Mouse (Mus musculus) liver, embryonic 14.5 days (tissue): ENCODE results near the gene Grcc10. TPM values are rescaled to one million over a fixed set of nuclear protein-coding genes. Genes with fewer than 3 reads are reported as not detected.

Experiments used
- ATAC-seq: fragments of 200-750 bp; cut with Nextera tagmentation; 2 replicates; pipeline ENCODE4 v1.8.0; 2017; ENCODE audit warnings: moderate number of reproducible peaks, mild to moderate bottlenecking, moderate library complexity; ENCODE audit not compliant: insufficient read depth
- DNase-seq, 3 experiments: peaks; one replicate each; pipeline ENCODE4 v3.0.0-alpha.2; 2012 to 2013; ENCODE audit warnings: low read depth in 3 of 3, low spot score in 3 of 3
- H3K27ac ChIP-seq: fragments of 300-500 bp; sonication (generic); 2 replicates; pipeline ENCODE4 v1.5.1; 2014; ENCODE audit warnings: moderate library complexity, mild to moderate bottlenecking, control low read depth, inconsistent platforms
- H3K27me3 ChIP-seq: fragments of 300-500 bp; sonication (generic); 2 replicates; pipeline ENCODE4 v1.6.1; 2014; ENCODE audit warnings: mild to moderate bottlenecking, low read length, moderate library complexity; ENCODE audit not compliant: control insufficient read depth, insufficient read depth
- H3K36me3 ChIP-seq: fragments of 300-500 bp; sonication (generic); replicated peaks from 2 replicates; pipeline ENCODE4 v1.6.1; 2014; ENCODE audit warnings: low read depth; ENCODE audit not compliant: control insufficient read depth, insufficient read depth
- H3K4me1 ChIP-seq, 2 experiments: fragments of 200-500 bp in 1 of 2; fragments of 300-500 bp in 1 of 2; sonication (generic) in 1 of 2; replicated peaks; 2 replicates each; pipeline ENCODE4 v1.6.1; 2012 to 2014; ENCODE audit warnings: antibody characterized with exemption in 1 of 2, inconsistent platforms in 1 of 2, low read length in 1 of 2; ENCODE audit not compliant: control insufficient read depth in 2 of 2, insufficient read depth in 2 of 2
- H3K4me2 ChIP-seq: fragments of 300-500 bp; sonication (generic); 2 replicates; pipeline ENCODE4 v1.6.1; 2014; ENCODE audit warnings: low read depth, mild to moderate bottlenecking, control low read depth, moderate library complexity
- H3K4me3 ChIP-seq, 2 experiments: fragments of 200-500 bp in 1 of 2; fragments of 300-500 bp in 1 of 2; sonication (generic) in 1 of 2; 2 replicates each; pipeline ENCODE4 v1.5.1; 2012 to 2014; ENCODE audit warnings: low read depth in 2 of 2, low read length in 2 of 2, mild to moderate bottlenecking in 2 of 2, control low read depth in 1 of 2, inconsistent platforms in 1 of 2, moderate library complexity in 1 of 2; ENCODE audit not compliant: insufficient read depth in 1 of 2
- H3K9ac ChIP-seq: fragments of 300-500 bp; sonication (generic); replicated peaks from 2 replicates; pipeline ENCODE4 v1.6.1; 2014; ENCODE audit warnings: mild to moderate bottlenecking, control low read depth, moderate library complexity
- H3K9me3 ChIP-seq: fragments of 300-500 bp; sonication (generic); 2 replicates; pipeline ENCODE4 v1.6.1; 2016; ENCODE audit warnings: low read length, mixed read lengths; ENCODE audit not compliant: control insufficient read depth
- CTCF ChIP-seq: IDR thresholded peaks from 2 replicates; pipeline ENCODE4 v1.5.1; 2016; ENCODE audit warnings: antibody characterized with exemption, low read depth, control low read depth
- EP300 ChIP-seq: IDR thresholded peaks from 2 replicates; pipeline ENCODE4 v1.6.1; 2016; ENCODE audit warnings: antibody characterized with exemption, low read depth
- WGBS: fragments of 180-500 bp; shearing (Covaris S2); extraction: QIAGEN DNeasy Blood & Tissue Kit; methylation state at CpG from one replicate; pipeline ENCODE4 v1.1.7; 2014; ENCODE audit not compliant: insufficient replicate concordance; 5-methylcytosine and 5-hydroxymethylcytosine counted together
- polyA plus RNA-seq, 2 experiments: library from polyadenylated mRNA; depleted of rRNA in 1 of 2; stranded (reverse) in 1 of 2; unstranded in 1 of 2; fragments of >200 nt; fragmentation: Nextera tagmentation in 1 of 2; extraction: Ambion mirVana in 1 of 2; gene quantifications; 2 replicates each; pipeline versions ENCODE4 v1.2.1 to v1.2.3; 2012 to 2014

Gene Grcc10
- polyA plus RNA-seq, 2 experiments = 50.2 to 74.0 TPM

- DNase-seq (no peak), ATAC-seq (no peak)
- Histone ChIP-seq H3K4me2 (no peak overlapping the region), H3K27ac (no peak overlapping the region), H3K4me1 (peaks cover 0 to 2% of the 10 kb centered on the region in 2 experiments; a peak in 1 of 4 replicates), H3K27me3 (no peaks in the 10 kb centered on the region), H3K36me3 (peaks cover 90% of the 10 kb centered on the region), H3K9ac (no peak overlapping the region), H3K9me3 (no peaks in the 10 kb centered on the region), H3K4me3 (no peak overlapping the region)
- 42% methylated on average over 7 of the region's 7 CpGs for WGBS
- TF ChIP-seq CTCF (no peak), EP300 (no peak)
Observed at GRCm38 (mm10) chr6:124703789-124704188, 37.4 kb downstream of the Grcc10 start.

- 47% methylated on average over 3 of the region's 3 CpGs for WGBS
- TF ChIP-seq CTCF (peak; percentile 91), EP300 (no peak)
- Histone ChIP-seq H3K27me3 (no peaks in the 10 kb centered on the region), H3K27ac (no peak overlapping the region), H3K4me1 (no peaks in the 10 kb centered on the region), H3K9ac (no peak overlapping the region), H3K4me2 (no peak overlapping the region), H3K9me3 (no peaks in the 10 kb centered on the region), H3K4me3 (no peak overlapping the region), H3K36me3 (peaks cover 88% of the 10 kb centered on the region)
- peak in 1 of 3 experiments; percentile 54 for DNase-seq
- ATAC-seq = peak; percentile 55; the same call in 1 of the 2 replicates
Observed at GRCm38 (mm10) chr6:124702784-124703103, 38.4 kb downstream of the Grcc10 start.

- no peak; the same call in 1 of the 2 replicates for ATAC-seq
- WGBS = 81% methylated on average over 17 of the region's 17 CpGs
- no peaks in the 10 kb centered on the region for H3K27me3 ChIP-seq
Observed at GRCm38 (mm10) chr6:124702102-124702783, 38.9 kb downstream of the Grcc10 start.

GRCm38 (mm10) chr6:124701338-124701737 is 39.8 kb downstream of the Grcc10 start:
- Histone ChIP-seq H3K27ac (no peak overlapping the region), H3K4me2 (no peak overlapping the region), H3K4me3 (no peak overlapping the region), H3K4me1 (no peaks in the 10 kb centered on the region), H3K27me3 (no peaks in the 10 kb centered on the region), H3K9me3 (no peaks in the 10 kb centered on the region), H3K36me3 (peaks cover 76% of the 10 kb centered on the region), H3K9ac (no peak overlapping the region)
- WGBS = 81% methylated on average over 8 of the region's 8 CpGs
- no peak for ATAC-seq
- TF ChIP-seq CTCF = peak; percentile 47
- no peak for TF ChIP-seq EP300
- DNase-seq = no peak

More at GRCm38 (mm10) chr6:124702102-124702783, 38.9 kb downstream of the Grcc10 start:
- Histone ChIP-seq H3K27ac (no peak overlapping the region), H3K9ac (no peak overlapping the region), H3K4me3 (no peak overlapping the region), H3K36me3 (peaks cover 84% of the 10 kb centered on the region), H3K4me1 (no peaks in the 10 kb centered on the region), H3K4me2 (no peak overlapping the region), H3K9me3 (no peaks in the 10 kb centered on the region)
- TF ChIP-seq CTCF (peak; percentile 28; the same call in 1 of the 2 replicates), EP300 (no peak)
- no peak for DNase-seq

DNA sequence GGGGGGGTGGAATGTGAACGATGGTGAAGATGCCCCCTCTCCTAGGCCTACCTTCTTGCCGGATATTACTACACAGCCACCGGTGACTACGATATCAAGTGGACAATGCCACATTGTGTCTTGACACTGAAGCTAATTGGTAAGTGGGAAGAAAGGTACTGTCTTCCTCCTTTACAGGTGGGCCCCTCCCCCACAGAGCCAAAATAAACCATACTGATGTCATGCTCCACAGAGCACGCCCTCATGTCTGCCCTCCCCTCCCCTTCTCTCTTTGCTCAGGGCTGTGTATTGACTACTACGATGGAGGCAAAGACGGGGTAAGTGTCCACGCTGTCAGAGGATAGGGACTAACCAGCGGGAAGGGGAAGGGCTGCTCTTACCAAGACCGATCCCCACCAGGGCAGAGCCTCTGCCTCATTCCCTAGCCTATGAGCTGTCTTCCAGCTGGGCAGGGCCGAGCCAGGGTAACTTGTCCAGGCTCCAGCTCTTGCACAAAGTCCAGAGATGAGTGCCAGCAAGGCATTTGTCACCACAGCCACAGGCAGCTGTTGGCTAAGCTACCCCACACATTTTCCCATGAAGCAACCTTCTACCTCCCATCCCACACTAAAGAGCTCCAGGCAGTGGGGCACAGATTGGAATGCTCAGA is 41.1 kb downstream of the Grcc10 start:
- Histone ChIP-seq H3K9ac (no peak overlapping the region), H3K27me3 (no peaks in the 10 kb centered on the region), H3K4me2 (no peak overlapping the region), H3K4me1 (no peaks in the 10 kb centered on the region), H3K27ac (no peak overlapping the region), H3K4me3 (no peak overlapping the region), H3K36me3 (peaks cover 70% of the 10 kb centered on the region), H3K9me3 (no peaks in the 10 kb centered on the region)
- DNase-seq (no peak), ATAC-seq (peak; percentile 16; the same call in 1 of the 2 replicates)
- 75% methylated on average over 11 of the region's 11 CpGs for WGBS
- TF ChIP-seq CTCF = no peak
- no peak for TF ChIP-seq EP300
